Mouse (Mus musculus) hindbrain, embryonic 14.5 days (tissue): ENCODE data around the gene Tnip1. TPM values are rescaled to one million over a fixed set of nuclear protein-coding genes. Genes with fewer than 3 reads are reported as not detected.

Source experiments
- ATAC-seq: fragments of 200-750 bp; cut with Nextera tagmentation; 2 replicates; pipeline ENCODE4 v1.8.0; 2017; ENCODE audit warnings: moderate number of reproducible peaks, mild to moderate bottlenecking, moderate TSS enrichment, moderate library complexity; ENCODE audit not compliant: low FRiP score
- DNase-seq: peaks from one replicate; pipeline ENCODE4 v3.0.0-alpha.2; 2015; ENCODE audit warnings: low spot score
- H3K27ac ChIP-seq: fragments of 300-500 bp; sonication (generic); 2 replicates; pipeline ENCODE4 v1.5.1; 2014; ENCODE audit warnings: mild to moderate bottlenecking, moderate library complexity
- H3K27me3 ChIP-seq: fragments of 300-500 bp; sonication (generic); 2 replicates; pipeline ENCODE4 v1.6.1; 2014; ENCODE audit warnings: mild to moderate bottlenecking, low read length, mixed read lengths; ENCODE audit not compliant: control insufficient read depth, insufficient read depth
- H3K36me3 ChIP-seq: fragments of 300-500 bp; sonication (generic); replicated peaks from 2 replicates; pipeline ENCODE4 v1.6.1; 2014; ENCODE audit not compliant: control insufficient read depth, insufficient read depth
- H3K4me1 ChIP-seq: fragments of 300-500 bp; sonication (generic); replicated peaks from 2 replicates; pipeline ENCODE4 v1.6.1; 2014; ENCODE audit warnings: antibody characterized with exemption, low read length, mixed read lengths; ENCODE audit not compliant: control insufficient read depth, insufficient read depth
- H3K4me2 ChIP-seq: fragments of 300-500 bp; sonication (generic); replicated peaks from 2 replicates; pipeline ENCODE4 v1.6.1; 2014; ENCODE audit warnings: mild to moderate bottlenecking, moderate library complexity
- H3K4me3 ChIP-seq: fragments of 300-500 bp; sonication (generic); replicated peaks from 2 replicates; pipeline ENCODE4 v1.5.1; 2014; ENCODE audit warnings: mild to moderate bottlenecking, low read length
- H3K9ac ChIP-seq: fragments of 300-500 bp; sonication (generic); 2 replicates; pipeline ENCODE4 v1.6.1; 2014
- H3K9me3 ChIP-seq: fragments of 300-500 bp; sonication (generic); 2 replicates; pipeline ENCODE4 v1.6.1; 2016; ENCODE audit warnings: low read length; ENCODE audit not compliant: control insufficient read depth
- WGBS: fragments of 180-500 bp; shearing (Covaris S2); extraction: QIAGEN DNeasy Blood & Tissue Kit; methylation state at CpG from one replicate; pipeline ENCODE4 v1.1.7; 2014; 5-methylcytosine and 5-hydroxymethylcytosine counted together
- polyA plus RNA-seq: library from polyadenylated mRNA; unstranded; fragments of >200 nt; fragmentation: Nextera tagmentation; extraction: Ambion mirVana; gene quantifications from 2 replicates; pipeline ENCODE4 v1.2.1, GENCODE M21; 2014

Gene Tnip1
- polyA plus RNA-seq, 1 experiment from 2014 or later, result 17.0 TPM

DNA sequence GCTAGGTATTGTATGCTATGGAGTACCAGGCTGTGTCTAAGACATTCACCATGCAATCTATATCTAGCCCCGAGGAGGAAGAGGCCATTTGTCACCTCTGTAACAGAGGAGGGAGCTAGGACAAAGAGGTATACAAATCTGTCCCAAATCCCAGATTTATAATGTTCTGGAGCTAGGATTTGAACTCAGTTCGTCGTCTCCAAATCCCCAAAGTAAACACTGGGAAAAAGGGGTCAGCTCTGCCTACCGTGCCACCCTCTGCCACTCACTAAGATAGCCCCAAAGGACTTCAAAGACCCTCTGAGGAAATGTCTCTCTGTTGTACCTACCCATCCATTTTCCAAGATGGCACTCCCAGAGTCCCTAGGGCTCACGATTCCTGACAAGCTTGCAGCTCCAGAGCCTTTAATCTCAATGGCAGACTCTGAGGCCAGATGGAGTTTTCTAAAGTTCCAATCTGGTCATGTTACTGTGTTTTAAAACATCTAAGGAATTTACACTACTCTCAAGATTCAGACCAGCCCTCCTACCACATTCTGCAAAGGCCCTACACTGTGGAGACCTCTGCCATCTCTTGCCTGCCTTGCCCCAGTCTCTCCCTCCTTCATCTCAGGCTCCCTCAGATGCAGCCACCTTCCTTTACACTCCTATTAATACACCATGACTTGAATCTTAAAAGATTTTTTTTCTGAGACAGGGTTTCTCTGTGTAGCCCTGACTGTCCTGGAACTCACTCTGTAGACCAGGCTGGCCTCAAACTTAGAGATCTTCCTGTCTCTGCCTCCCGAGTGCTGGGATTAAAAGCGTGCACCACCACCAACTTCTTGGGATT, 50.8 kb downstream of the Tnip1 start:
- no peaks in the 10 kb centered on the region for H3K27me3 ChIP-seq
- no peak overlapping the region for H3K9ac ChIP-seq
- H3K4me2 ChIP-seq, result no peak overlapping the region
- H3K36me3 ChIP-seq, result peaks cover 44% of the 10 kb centered on the region
- H3K4me1 ChIP-seq, result no peaks in the 10 kb centered on the region
- H3K4me3 ChIP-seq, result no peak overlapping the region
- H3K9me3 ChIP-seq, result no peaks in the 10 kb centered on the region
- no peak overlapping the region for H3K27ac ChIP-seq
- DNase-seq (no peak), ATAC-seq (no peak)
- 87% methylated on average over 7 of the region's 7 CpGs for WGBS

DNA sequence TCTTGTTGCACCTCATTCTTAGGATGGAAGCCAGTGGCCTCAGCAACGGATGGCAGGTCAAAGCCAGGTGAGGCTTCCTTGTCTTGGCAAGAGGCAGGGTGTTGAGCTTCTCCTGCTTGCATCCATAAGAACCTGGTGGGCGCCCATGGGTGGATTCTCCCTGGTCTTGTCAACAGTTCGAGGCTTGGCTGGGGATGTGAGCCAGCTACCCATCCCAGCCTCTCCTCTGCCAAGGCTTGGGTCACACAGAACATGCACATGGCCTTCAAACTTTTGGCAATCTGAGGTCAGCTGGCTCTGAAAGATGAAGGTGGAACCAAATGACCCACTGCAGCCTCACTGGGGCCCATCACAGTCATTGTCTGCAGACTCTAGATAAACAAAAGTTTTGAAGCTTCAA, 51.5 kb downstream of the Tnip1 start:
- Histone ChIP-seq H3K4me2 (no peak overlapping the region), H3K36me3 (peaks cover 39% of the 10 kb centered on the region), H3K4me3 (no peak overlapping the region), H3K27ac (no peak overlapping the region), H3K9ac (no peak overlapping the region), H3K9me3 (no peaks in the 10 kb centered on the region), H3K4me1 (no peaks in the 10 kb centered on the region), H3K27me3 (no peaks in the 10 kb centered on the region)
- DNase-seq (no peak), ATAC-seq (no peak)
- 90% methylated on average over 3 of the region's 3 CpGs for WGBS

DNA sequence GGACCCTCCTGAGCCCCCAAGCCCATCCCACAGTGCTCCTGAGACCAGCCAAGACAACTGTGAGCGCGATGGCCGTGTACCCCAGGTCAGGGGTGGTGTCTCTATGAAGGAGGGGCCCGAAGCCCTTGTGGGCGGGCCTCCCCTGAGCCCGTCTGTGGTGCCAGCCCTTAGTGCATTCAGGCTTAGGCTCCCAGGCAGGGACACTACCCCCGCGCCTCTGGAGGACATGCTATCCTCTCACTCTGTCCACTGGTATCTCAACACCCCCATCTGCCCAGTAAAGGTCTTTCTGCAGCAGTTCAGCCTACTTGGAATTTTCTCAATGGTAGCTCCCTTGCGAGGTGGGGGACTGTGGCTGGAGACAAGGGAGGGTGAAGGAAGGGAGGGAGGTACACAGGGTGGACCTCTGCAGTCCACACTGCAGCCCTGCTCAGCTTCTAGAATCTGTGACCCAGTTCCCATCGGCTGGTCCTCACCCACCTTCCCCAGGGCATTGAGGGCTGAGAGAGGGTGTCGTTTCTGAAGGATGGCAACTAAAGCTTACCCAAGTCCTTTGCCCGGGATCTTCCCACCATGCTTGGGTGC, 52.5 kb downstream of the Tnip1 start:
- no peak overlapping the region for H3K27ac ChIP-seq
- 85% methylated on average over 12 of the region's 12 CpGs for WGBS
- H3K4me2 ChIP-seq, result no peak overlapping the region
- no peak overlapping the region for H3K4me3 ChIP-seq
- H3K9me3 ChIP-seq, result no peaks in the 10 kb centered on the region
- no peaks in the 10 kb centered on the region for H3K27me3 ChIP-seq
- H3K36me3 ChIP-seq, result peaks cover 29% of the 10 kb centered on the region
- no peaks in the 10 kb centered on the region for H3K4me1 ChIP-seq
- ATAC-seq (no peak), DNase-seq (no peak)
- no peak overlapping the region for H3K9ac ChIP-seq

DNA sequence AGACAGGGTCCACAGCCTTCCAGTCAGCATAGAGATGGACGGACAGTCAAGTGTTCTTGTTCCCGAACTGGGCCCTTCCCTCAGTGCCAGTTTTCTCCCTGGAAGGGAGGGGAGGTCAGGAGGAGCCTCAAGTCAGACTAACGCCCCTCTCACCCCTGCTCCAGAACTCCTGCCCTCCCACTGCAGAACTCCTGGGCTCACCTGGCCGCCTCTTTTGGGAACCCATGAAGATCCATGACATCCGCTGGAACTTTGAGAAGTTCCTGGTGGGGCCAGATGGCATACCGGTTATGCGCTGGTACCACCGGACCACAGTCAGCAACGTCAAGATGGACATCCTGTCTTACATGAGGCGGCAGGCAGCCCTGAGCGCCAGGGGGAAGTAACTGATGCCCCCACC, 53.4 kb downstream of the Tnip1 start:
- Histone ChIP-seq H3K9me3 (no peaks in the 10 kb centered on the region), H3K4me3 (no peak overlapping the region), H3K9ac (no peak overlapping the region), H3K27ac (no peak overlapping the region), H3K4me2 (no peak overlapping the region), H3K27me3 (no peaks in the 10 kb centered on the region), H3K36me3 (peaks cover 20% of the 10 kb centered on the region), H3K4me1 (no peaks in the 10 kb centered on the region)
- DNase-seq (no peak), ATAC-seq (no peak)
- WGBS, result 97% methylated on average over 11 of the region's 11 CpGs

DNA sequence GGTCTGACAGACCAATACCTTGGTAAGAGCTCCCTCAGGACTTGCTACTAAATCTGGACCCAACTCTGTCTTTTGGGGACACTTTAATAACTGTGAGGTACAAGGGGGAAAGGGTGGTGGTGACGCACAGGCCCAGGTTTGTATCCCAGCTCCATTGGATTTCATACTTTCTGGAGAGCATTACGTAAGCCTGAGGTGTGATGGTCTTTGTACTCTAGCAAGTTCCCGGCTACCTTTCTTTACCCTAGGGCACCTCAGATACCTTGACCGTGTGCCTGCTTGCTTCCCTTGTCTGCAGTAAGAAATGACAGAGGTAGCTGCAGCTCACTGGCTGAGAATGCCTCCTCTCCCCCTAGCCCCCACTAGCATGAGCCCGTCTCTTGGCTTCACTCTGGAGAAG, 55.5 kb downstream of the Tnip1 start:
- ATAC-seq, result no peak
- no peak overlapping the region for H3K9ac ChIP-seq
- H3K27me3 ChIP-seq, result no peaks in the 10 kb centered on the region; the same call in 1 of the 2 replicates
- H3K36me3 ChIP-seq, result peaks cover 19% of the 10 kb centered on the region
- H3K4me3 ChIP-seq, result no peak overlapping the region
- no peak for DNase-seq
- 92% methylated on average over 5 of the region's 5 CpGs for WGBS
- no peaks in the 10 kb centered on the region for H3K9me3 ChIP-seq
- H3K27ac ChIP-seq, result no peak overlapping the region
- H3K4me1 ChIP-seq, result peaks cover 9% of the 10 kb centered on the region
- H3K4me2 ChIP-seq, result no peak overlapping the region

DNA sequence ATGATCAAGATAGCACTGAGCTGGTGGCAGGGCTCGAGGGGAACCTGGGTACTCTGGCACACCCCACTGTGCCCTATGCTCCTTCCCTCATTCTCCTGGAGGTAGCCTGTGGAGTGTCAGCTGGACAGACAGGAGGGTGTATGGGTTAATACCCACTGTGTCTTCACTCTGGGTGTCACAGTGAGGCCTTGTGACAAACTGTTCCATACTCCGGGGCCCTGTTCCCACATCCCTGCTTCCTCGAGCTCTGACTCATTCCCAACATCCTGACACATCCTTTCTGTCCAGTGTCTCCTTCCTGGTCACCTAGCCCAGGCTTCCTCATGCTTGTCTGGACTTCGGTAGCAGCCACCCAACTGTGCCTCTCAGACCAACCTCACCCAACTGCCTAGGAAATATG, 56.3 kb downstream of the Tnip1 start:
- H3K27ac ChIP-seq, result no peak overlapping the region
- H3K4me1 ChIP-seq, result peaks cover 11% of the 10 kb centered on the region
- peaks cover 19% of the 10 kb centered on the region for H3K36me3 ChIP-seq
- H3K9me3 ChIP-seq, result no peaks in the 10 kb centered on the region
- ATAC-seq, result no peak
- H3K27me3 ChIP-seq, result no peaks in the 10 kb centered on the region; the same call in 1 of the 2 replicates
- 84% methylated on average over 4 of the region's 4 CpGs for WGBS
- H3K4me2 ChIP-seq, result no peak overlapping the region
- no peak for DNase-seq
- H3K9ac ChIP-seq, result no peak overlapping the region
- H3K4me3 ChIP-seq, result no peak overlapping the region

DNA sequence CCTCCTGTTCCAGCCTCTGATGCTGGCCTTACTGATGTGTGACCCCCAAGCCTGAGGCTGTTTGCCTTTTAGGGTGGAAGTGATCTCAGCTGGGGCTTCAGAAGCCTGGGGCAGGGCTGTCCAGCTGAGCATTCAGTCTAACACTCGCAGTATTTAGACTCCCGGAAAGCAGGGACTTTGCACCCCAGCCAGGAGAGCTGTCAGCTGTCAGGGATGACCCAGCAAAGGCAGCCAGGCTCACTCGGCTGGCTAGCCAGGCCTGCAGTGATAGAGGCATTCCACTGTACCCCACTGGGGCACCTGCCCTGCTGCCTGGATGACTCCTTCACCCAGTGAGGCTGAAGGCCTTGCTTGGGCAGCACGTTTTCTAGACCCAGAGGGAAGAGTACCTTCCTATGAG, 56.8 kb downstream of the Tnip1 start:
- Histone ChIP-seq H3K27me3 (no peaks in the 10 kb centered on the region; the same call in 1 of the 2 replicates), H3K4me1 (peaks cover 11% of the 10 kb centered on the region), H3K27ac (no peak overlapping the region), H3K4me3 (no peak overlapping the region), H3K9me3 (no peaks in the 10 kb centered on the region), H3K36me3 (peaks cover 18% of the 10 kb centered on the region), H3K4me2 (no peak overlapping the region), H3K9ac (no peak overlapping the region)
- 72% methylated on average over 4 of the region's 4 CpGs for WGBS
- DNase-seq, result no peak
- ATAC-seq, result no peak

DNA sequence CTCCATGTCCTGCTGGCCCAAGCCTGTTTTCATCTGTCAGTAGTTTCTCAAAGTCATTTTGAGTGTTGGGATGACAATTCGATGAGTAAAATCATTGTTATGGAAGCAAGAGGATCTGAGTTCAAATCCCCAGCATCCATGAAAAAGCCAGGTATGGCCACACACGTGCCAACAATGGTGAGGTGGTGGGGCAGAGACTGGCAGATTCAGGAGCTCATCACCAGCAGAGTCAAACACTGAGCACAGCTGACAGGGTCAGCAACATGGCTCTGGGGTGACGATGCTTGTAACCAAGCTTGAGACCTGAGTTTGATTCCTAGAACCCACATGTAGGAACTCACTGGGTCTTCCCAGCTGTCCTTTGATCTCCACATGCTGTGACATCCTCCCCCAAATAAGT, 57.6 kb downstream of the Tnip1 start:
- ATAC-seq, result no peak

DNA sequence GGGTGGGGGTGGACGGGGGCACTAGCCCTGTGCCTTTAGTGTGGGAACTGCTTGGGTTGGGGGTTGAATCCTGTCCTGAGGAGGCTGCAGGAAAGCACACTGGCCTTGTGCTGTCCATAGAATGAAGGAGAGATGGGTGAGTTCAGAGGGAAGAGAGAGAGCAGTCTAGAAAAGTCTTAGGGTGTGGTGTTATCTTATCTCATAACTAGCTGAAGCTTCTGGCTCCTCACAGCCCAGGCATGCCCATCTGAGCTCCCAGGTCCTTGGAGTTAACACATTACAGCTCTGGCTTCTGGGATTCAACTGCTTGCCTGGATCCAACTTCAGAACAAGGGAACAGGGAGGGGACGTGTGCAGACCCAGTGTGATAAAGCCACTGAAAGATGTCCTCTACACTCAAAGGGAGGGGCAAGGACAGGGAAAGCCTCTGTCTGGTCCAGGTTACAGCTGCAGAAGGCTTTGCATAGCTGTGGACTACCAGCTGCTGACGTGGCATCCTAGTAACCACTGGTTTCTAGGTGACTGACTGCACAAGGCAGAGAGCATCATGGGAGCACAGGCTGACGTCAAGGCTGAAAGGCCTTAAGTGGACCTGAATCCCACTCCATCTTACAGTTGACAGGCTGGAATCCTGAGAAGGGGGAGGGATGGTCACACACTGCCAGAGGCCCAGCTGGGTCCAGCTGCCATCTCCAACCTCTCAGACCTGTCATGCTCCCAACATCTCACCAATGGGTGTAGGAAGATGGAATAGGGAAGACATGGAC, 58.6 kb downstream of the Tnip1 start:
- H3K27me3 ChIP-seq, result no peaks in the 10 kb centered on the region; the same call in 1 of the 2 replicates
- no peaks in the 10 kb centered on the region for H3K9me3 ChIP-seq
- 0 out of 2 replicates have a peak, but pooled peaks cover 5% of the 10 kb centered on the region for H3K36me3 ChIP-seq
- H3K4me1 ChIP-seq, result peaks cover 11% of the 10 kb centered on the region
- no peak overlapping the region for H3K9ac ChIP-seq
- DNase-seq (no peak), ATAC-seq (peak; percentile 51; the same call in 1 of the 2 replicates)
- 36% methylated on average over 4 of the region's 4 CpGs for WGBS
- H3K4me3 ChIP-seq, result no peak overlapping the region
- peak overlapping the region; percentile 86; the same call in 1 of the 2 replicates for H3K4me2 ChIP-seq
- no peak overlapping the region for H3K27ac ChIP-seq

More for the DNA sequence above, 57.6 kb downstream of the Tnip1 start:
- Histone ChIP-seq H3K27me3 (no peaks in the 10 kb centered on the region; the same call in 1 of the 2 replicates), H3K9ac (no peak overlapping the region), H3K9me3 (no peaks in the 10 kb centered on the region), H3K4me2 (no peak overlapping the region), H3K4me1 (peaks cover 11% of the 10 kb centered on the region), H3K27ac (no peak overlapping the region), H3K4me3 (no peak overlapping the region), H3K36me3 (0 out of 2 replicates have a peak, but pooled peaks cover 10% of the 10 kb centered on the region)
- DNase-seq, result no peak
- WGBS, result 77% methylated on average over 3 of the region's 3 CpGs
